ENCODE assay signal across 41 mouse cellular contexts in genomic region chr2:153085556-153085955, GRCm38 (mm10). TPM values are rescaled to one million over a fixed set of nuclear protein-coding genes. Genes with fewer than 3 reads are reported as not detected.
"Had no signal": no experiment of that assay in that cellular context is flagged by ENCODE, and none has a peak within 500 bp of the region (broad histone marks: within the 10 kb centered on the region; RNA-seq: fewer than 3 reads in every experiment).

No protein-coding gene starts in this region.

- ATAC-seq: hindbrain, embryonic 16.5 days; hindbrain, postnatal 0 days; inflammation-experienced regulatory T-cells, adult 6 months; intestine, embryonic 16.5 days had no signal

- H3K4me2 ChIP-seq: heart, embryonic 11.5 days; heart, embryonic 12.5 days; heart, embryonic 13.5 days; heart, embryonic 15.5 days; hindbrain, embryonic 12.5 days; hindbrain, embryonic 13.5 days; hindbrain, embryonic 14.5 days; hindbrain, embryonic 15.5 days; kidney, embryonic 15.5 days had no signal

- H3K9ac ChIP-seq: heart, embryonic 12.5 days; heart, embryonic 13.5 days; heart, embryonic 15.5 days; hindbrain, embryonic 12.5 days; hindbrain, embryonic 13.5 days; hindbrain, embryonic 14.5 days; hindbrain, embryonic 15.5 days; kidney, embryonic 15.5 days had no signal

- H3K27ac ChIP-seq: heart, adult 2 months; heart, embryonic 13.5 days; heart, embryonic 15.5 days; hindbrain, embryonic 10.5 days; hindbrain, embryonic 12.5 days; hindbrain, embryonic 13.5 days; hindbrain, embryonic 14.5 days; hindbrain, embryonic 15.5 days; hindbrain, postnatal 0 days; kidney, embryonic 15.5 days; kidney, postnatal 0 days; layer of hippocampus, adult 2 months; left cerebral cortex, adult 2 months had no signal

- DNase-seq: heart, adult 2 months; heart, postnatal 10 days; heart, postnatal 14 days; heart, postnatal 36 days; heart, postnatal 4 days; kidney, adult 11 months; kidney, adult 18-20 months; kidney, adult 2 months; kidney, adult 8-10 months; kidney, adult 9 months; kidney, postnatal 10 days; kidney, postnatal 14 days; kidney, postnatal 36 days; kidney, postnatal 4 days; layer of hippocampus, postnatal 36 days had no signal

- H3K4me1 ChIP-seq: heart, embryonic 13.5 days; hindbrain, embryonic 12.5 days; hindbrain, embryonic 13.5 days; hindbrain, embryonic 15.5 days had no signal

- H3K4me3 ChIP-seq: heart, adult 2 months; heart, embryonic 12.5 days; heart, embryonic 13.5 days; heart, embryonic 15.5 days; hindbrain, embryonic 10.5 days; hindbrain, embryonic 12.5 days; hindbrain, embryonic 13.5 days; hindbrain, embryonic 15.5 days; kidney, embryonic 15.5 days; layer of hippocampus, adult 2 months; left cerebral cortex, adult 2 months had no signal

- H3K27me3 ChIP-seq: heart, embryonic 12.5 days; hindbrain, embryonic 12.5 days; hindbrain, embryonic 15.5 days had no signal

- H3K36me3 ChIP-seq: heart, embryonic 12.5 days; heart, embryonic 13.5 days; heart, embryonic 15.5 days; hindbrain, embryonic 10.5 days; hindbrain, embryonic 12.5 days; hindbrain, embryonic 13.5 days; hindbrain, embryonic 15.5 days; kidney, embryonic 15.5 days had no signal

- H3K9me3 ChIP-seq: heart, embryonic 12.5 days; heart, embryonic 13.5 days; heart, embryonic 15.5 days; hindbrain, embryonic 10.5 days; hindbrain, embryonic 12.5 days; hindbrain, embryonic 13.5 days; hindbrain, embryonic 15.5 days; kidney, embryonic 15.5 days had no signal

RNA-seq across cellular contexts. Expression of gene Ccm2l, which starts 19.8 kb away (rescaled TPM):
- polyA plus RNA-seq: inflammation-experienced regulatory T-cells, adult 6 months had no signal

RNA-seq across cellular contexts. Expression of gene Xkr7, which starts 53.9 kb away (rescaled TPM):
- total RNA-seq: heart, adult 2 months; heart, adult 8-10 months; heart, postnatal 10 days; heart, postnatal 14 days; heart, postnatal 25 days; heart, postnatal 36 days; heart, postnatal 4 days; hematopoietic stem cell, adult 5-6 weeks had no signal
- polyA plus RNA-seq: heart, embryonic 11.5 days; heart, embryonic 12.5 days; heart, embryonic 13.5 days; heart, embryonic 14.5 days; heart, embryonic 15.5 days; heart, embryonic 16.5 days; heart, postnatal 0 days; inflammation-experienced regulatory T-cells, adult 6 months; intestine, embryonic 14.5 days; kidney, adult 2 months; kidney, embryonic 14.5 days; kidney, embryonic 15.5 days; kidney, embryonic 16.5 days; kidney, postnatal 0 days had no signal
